Mouse (Mus musculus) MEL (cell line): ENCODE measurements around the gene Slc35f6. TPM values are rescaled to one million over a fixed set of nuclear protein-coding genes. Genes with fewer than 3 reads are reported as not detected.

Experiments
- DNase-seq: peaks from one replicate; pipeline ENCODE4 v3.0.0; 2011; ENCODE audit warnings: low read depth, low spot score
- H3K27ac ChIP-seq: 2 replicates; pipeline ENCODE4 v1.5.1; 2012; ENCODE audit warnings: low read depth, mild to moderate bottlenecking, control low read depth, low read length, moderate library complexity; ENCODE audit not compliant: control insufficient read depth
- H3K27me3 ChIP-seq, 2 experiments: fragments of 150-350 bp in 1 of 2; sonication (generic) in 1 of 2; 2 replicates each; pipeline ENCODE4 v1.6.1; 2012; ENCODE audit warnings: low read length in 2 of 2, mild to moderate bottlenecking in 2 of 2, improper control_type of control experiment in 1 of 2, moderate library complexity in 1 of 2; ENCODE audit not compliant: insufficient read depth in 2 of 2, control insufficient read depth in 1 of 2
- H3K36me3 ChIP-seq, 2 experiments: 2 replicates each; pipeline ENCODE4 v1.6.1; 2012 to 2014; ENCODE audit warnings: low read length in 2 of 2, improper control_type of control experiment in 1 of 2, inconsistent platforms in 1 of 2, mild to moderate bottlenecking in 1 of 2; ENCODE audit not compliant: insufficient read depth in 2 of 2, control insufficient read depth in 1 of 2
- H3K4me1 ChIP-seq, 2 experiments: fragments of 150-350 bp in 1 of 2; sonication (generic) in 1 of 2; 2 replicates each; pipeline ENCODE4 v1.6.1; 2012; ENCODE audit warnings: low read length in 2 of 2, improper control_type of control experiment in 1 of 2, mild to moderate bottlenecking in 1 of 2; ENCODE audit not compliant: insufficient read depth in 2 of 2, control insufficient read depth in 1 of 2
- H3K4me3 ChIP-seq, 2 experiments: fragments of 150-350 bp in 1 of 2; sonication (generic) in 1 of 2; 2 replicates each; pipeline ENCODE4 v1.5.1; 2012; ENCODE audit warnings: low read depth in 2 of 2, low read length in 2 of 2, mild to moderate bottlenecking in 2 of 2, moderate library complexity in 2 of 2, control low read depth in 1 of 2, improper control_type of control experiment in 1 of 2; ENCODE audit not compliant: control insufficient read depth in 1 of 2, insufficient read depth in 1 of 2
- H3K79me2 ChIP-seq: 2 replicates; pipeline ENCODE4 v1.6.1; 2012; ENCODE audit warnings: mild to moderate bottlenecking, low read length, moderate library complexity; ENCODE audit not compliant: control insufficient read depth, poor library complexity, insufficient read depth
- H3K9ac ChIP-seq: 2 replicates; pipeline ENCODE4 v1.6.1; 2012; ENCODE audit warnings: low read depth, mild to moderate bottlenecking, control low read depth, low read length, moderate library complexity; ENCODE audit not compliant: control insufficient read depth, poor library complexity, severe bottlenecking
- H3K9me3 ChIP-seq: fragments of 150-350 bp; sonication (generic); replicated peaks from 2 replicates; pipeline ENCODE4 v1.6.1; 2012; ENCODE audit warnings: mild to moderate bottlenecking, low read length, improper control_type of control experiment, moderate library complexity; ENCODE audit not compliant: insufficient read depth
- BHLHE40 ChIP-seq: IDR thresholded peaks from 2 replicates; pipeline ENCODE4 v1.6.1; 2012; ENCODE audit warnings: low read depth, mild to moderate bottlenecking, inconsistent platforms, low read length, improper control_type of control experiment, borderline replicate concordance
- CTCF ChIP-seq, 3 experiments: IDR thresholded peaks in 2 of 3; conservative IDR thresholded peaks in 1 of 3; 2 replicates each; pipeline ENCODE4 v1.5.1; 2011 to 2012; ENCODE audit warnings: low read length in 3 of 3, low read depth in 2 of 3, mild to moderate bottlenecking in 2 of 3, improper control_type of control experiment in 1 of 3, inconsistent platforms in 1 of 3, mixed read lengths in 1 of 3, moderate library complexity in 1 of 3; ENCODE audit not compliant: control insufficient read depth in 1 of 3, insufficient read depth in 1 of 3, poor library complexity in 1 of 3, severe bottlenecking in 1 of 3
- ELF1 ChIP-seq: IDR thresholded peaks from 2 replicates; pipeline ENCODE4 v1.6.1; 2014; ENCODE audit warnings: low read depth, mild to moderate bottlenecking, inconsistent platforms, low read length, improper control_type of control experiment, moderate library complexity
- GATA1 ChIP-seq: IDR thresholded peaks from 2 replicates; pipeline ENCODE4 v1.6.1; 2011; ENCODE audit warnings: low read depth, low read length, improper control_type of control experiment
- HCFC1 ChIP-seq: IDR thresholded peaks from 2 replicates; pipeline ENCODE4 v1.6.1; 2012; ENCODE audit warnings: low read depth, mild to moderate bottlenecking, inconsistent platforms, low read length, improper control_type of control experiment, moderate library complexity
- JUND ChIP-seq: IDR thresholded peaks from 2 replicates; pipeline ENCODE4 v1.6.1; 2011; ENCODE audit warnings: low read depth, mild to moderate bottlenecking, improper control_type of control experiment, low read length
- MAX ChIP-seq: IDR thresholded peaks from 2 replicates; pipeline ENCODE4 v1.6.1; 2011; ENCODE audit warnings: low read length, improper control_type of control experiment
- MYB ChIP-seq: IDR thresholded peaks from 2 replicates; pipeline ENCODE4 v1.6.1; 2011; ENCODE audit warnings: mild to moderate bottlenecking, low read depth, low read length, improper control_type of control experiment
- NRF1 ChIP-seq: IDR thresholded peaks from 2 replicates; pipeline ENCODE4 v1.6.1; 2014; ENCODE audit warnings: low read depth, mild to moderate bottlenecking, inconsistent platforms, low read length, improper control_type of control experiment, moderate library complexity; ENCODE audit not compliant: poor library complexity, insufficient read depth, severe bottlenecking
- POLR2AphosphoS5 ChIP-seq: IDR thresholded peaks from 2 replicates; pipeline ENCODE4 v1.6.1; 2012; ENCODE audit warnings: low read depth, borderline replicate concordance, mild to moderate bottlenecking, inconsistent platforms, low read length, moderate library complexity, mixed read lengths
- RAD21 ChIP-seq: IDR thresholded peaks from 2 replicates; pipeline ENCODE4 v1.6.1; 2011; ENCODE audit warnings: mild to moderate bottlenecking, low read depth, low read length, improper control_type of control experiment
- RCOR1 ChIP-seq: IDR thresholded peaks from 2 replicates; pipeline ENCODE4 v1.6.1; 2012; ENCODE audit warnings: low read depth, mild to moderate bottlenecking, inconsistent platforms, low read length, improper control_type of control experiment
- TBP ChIP-seq: IDR thresholded peaks from 2 replicates; pipeline ENCODE4 v1.8.0; 2011; ENCODE audit warnings: low read depth, low read length, improper control_type of control experiment
- UBTF ChIP-seq: IDR thresholded peaks from 2 replicates; pipeline ENCODE4 v1.6.1; 2012; ENCODE audit warnings: low read depth, mild to moderate bottlenecking, inconsistent platforms, low read length, improper control_type of control experiment, moderate library complexity, borderline replicate concordance; ENCODE audit not compliant: insufficient read depth
- ZKSCAN1 ChIP-seq: IDR thresholded peaks from 2 replicates; pipeline ENCODE4 v1.6.1; 2012; ENCODE audit warnings: low read depth, mild to moderate bottlenecking, inconsistent platforms, low read length, improper control_type of control experiment, moderate library complexity
- ZMIZ1 ChIP-seq: IDR thresholded peaks from 2 replicates; pipeline ENCODE4 v1.6.1; 2012; ENCODE audit warnings: low read depth, mild to moderate bottlenecking, inconsistent platforms, low read length, improper control_type of control experiment, moderate library complexity
- polyA plus RNA-seq, 2 experiments: library from polyadenylated mRNA; stranded (reverse) in 1 of 2; unstranded in 1 of 2; fragments of >175 nt in 1 of 2; fragments of >200 nt in 1 of 2; gene quantifications; 2 replicates each; pipeline versions ENCODE4 v1.2.1 to v1.2.4; 2012; ENCODE audit warnings: low replicate concordance in 2 of 2, low read depth in 1 of 2; ENCODE audit not compliant: insufficient read length in 2 of 2, insufficient read depth in 1 of 2, missing spikeins in 1 of 2
- total RNA-seq: library from RNA; depleted of rRNA; stranded (reverse); fragments of 300-350 nt; gene quantifications from 2 replicates; pipeline ENCODE4 v1.2.3, GENCODE M21; 2012

The Slc35f6 gene
- total and polyA plus RNA-seq, 3 experiments: 18.0 to 32.4 TPM; not detected in 1

GRCm38 (mm10) chr5:30619211-30619610 is 28.5 kb upstream of the Slc35f6 start:
- H3K79me2 ChIP-seq: no peaks in the 10 kb centered on the region
- peaks cover 3 to 6% of the 10 kb centered on the region in 2 experiments for H3K27me3 ChIP-seq
- H3K9ac ChIP-seq: no peak overlapping the region
- H3K4me3 ChIP-seq: no peak overlapping the region
- no peak for DNase-seq
- no peaks in the 10 kb centered on the region for H3K36me3 ChIP-seq
- TF ChIP-seq JUND (no peak), ELF1 (no peak), ZKSCAN1 (no peak), NRF1 (no peak), RAD21 (no peak), GATA1 (no peak), UBTF (no peak), HCFC1 (no peak), RCOR1 (no peak), ZMIZ1 (no peak), MYB (no peak), BHLHE40 (no peak), CTCF (IDR thresholded peaks at IDR 0.05 in 2 of 3, conservative IDR thresholded peaks at IDR 0.05 in 1 of 3; ENCODE audit: control insufficient read depth in 1 of 3, insufficient read depth in 1 of 3, low read depth in 2 of 3, low read length in 3 of 3, poor library complexity in 1 of 3, severe bottlenecking in 1 of 3) (no peak), TBP (no peak)
- no peaks in the 10 kb centered on the region for H3K9me3 ChIP-seq
- 0 out of 4 replicates have a peak, but pooled peaks cover 0 to 4% of the 10 kb centered on the region in 2 experiments for H3K4me1 ChIP-seq
- H3K27ac ChIP-seq: no peak overlapping the region

- no peak overlapping the region for H3K27ac ChIP-seq
- H3K4me3 ChIP-seq: no peak overlapping the region
- H3K27me3 ChIP-seq: no peaks in the 10 kb centered on the region; a peak in 3 of 4 replicates
- H3K4me1 ChIP-seq: peaks cover 0 to 8% of the 10 kb centered on the region in 2 experiments; a peak in 1 of 4 replicates
- H3K36me3 ChIP-seq: no peaks in the 10 kb centered on the region
- no peak for DNase-seq
- no peaks in the 10 kb centered on the region for H3K79me2 ChIP-seq
- TF ChIP-seq MAX: no peak
- TF ChIP-seq POLR2AphosphoS5: peak; percentile 52; the same call in 1 of the 2 replicates
- no peaks in the 10 kb centered on the region for H3K9me3 ChIP-seq
- H3K9ac ChIP-seq: no peak overlapping the region
Measured at GRCm38 (mm10) chr5:30620567-30620966, 27.2 kb upstream of the Slc35f6 start.
